Mouse (Mus musculus): ENCODE results near the gene Leng1.

GRCm38 (mm10) chr7:3712264-3712942 lies 46.8 kb upstream of the Leng1 start:
- TF ChIP-seq CTCF (IDR thresholded peaks at IDR 0.05; ENCODE audit: low read depth) = no peak
- no peak for TF ChIP-seq EP300 (IDR thresholded peaks at IDR 0.05; ENCODE audit: low read depth)
